Comparison of ENCODE assay signal across 8 mouse cellular contexts in the genomic region with DNA sequence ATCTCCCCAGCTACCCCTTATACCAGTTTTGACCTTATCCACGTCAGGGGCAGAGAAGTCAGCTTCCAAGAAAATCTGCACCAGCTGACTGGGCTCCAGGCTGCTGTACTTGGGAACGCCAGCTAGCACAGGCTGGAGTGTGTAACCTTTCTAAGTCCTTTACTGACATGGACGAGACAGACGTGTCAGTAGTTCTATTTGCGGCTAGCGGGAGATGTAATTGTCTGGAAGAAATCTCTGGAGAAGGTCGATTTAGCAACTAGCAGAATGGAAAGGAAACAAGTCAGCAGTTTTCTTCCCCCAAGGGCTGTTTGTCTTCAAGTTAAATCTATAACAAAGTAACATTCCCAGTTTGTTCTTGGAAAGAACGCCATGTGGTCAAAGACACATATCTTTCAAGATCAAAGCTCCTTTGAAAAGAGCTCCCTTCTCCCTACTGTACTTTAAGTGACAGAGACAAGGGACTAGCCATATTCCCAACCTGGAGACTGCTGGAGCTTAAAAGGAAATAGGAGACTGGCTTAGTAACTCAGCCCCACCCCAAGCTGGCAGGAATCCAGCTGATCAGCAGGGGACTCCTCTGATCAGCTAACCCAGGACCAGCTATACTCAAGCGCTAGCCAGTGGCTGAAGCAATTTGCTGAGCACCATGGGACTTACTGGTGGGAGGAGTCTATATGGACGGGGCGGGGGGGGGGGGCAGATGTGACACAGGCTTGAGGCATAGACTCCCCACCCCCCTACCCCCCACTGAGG. TPM values are rescaled to one million over a fixed set of nuclear protein-coding genes. Genes with fewer than 3 reads are reported as not detected.
DNase-seq lines count a peak whose midpoint lies in the region; ATAC-seq and TF ChIP-seq lines count a peak whose summit lies in the region.

No protein-coding gene starts in this region.

- WGBS in heart, embryonic 10.5 days = 6% methylated on average over 11 of the region's 11 CpGs
- 16% methylated on average over 11 of the region's 11 CpGs for WGBS in kidney, postnatal 0 days
- 24% methylated on average over 11 of the region's 11 CpGs for WGBS in neural tube, embryonic 15.5 days

- peak overlapping the region; percentile 62 for H3K27ac ChIP-seq in heart, embryonic 10.5 days
- no peak overlapping the region for H3K27ac ChIP-seq in kidney, postnatal 0 days
- H3K27ac ChIP-seq in neural tube, embryonic 15.5 days (replicated peaks) = 0 out of 2 replicates have a peak overlapping the region, but pooled peaks have one; percentile 48

- no peak overlapping the region for H3K9ac ChIP-seq in kidney, postnatal 0 days (ENCODE audit: low read depth, low read length)
- no peak overlapping the region for H3K9ac ChIP-seq in neural tube, embryonic 15.5 days (replicated peaks)

- H3K9me3 ChIP-seq in heart, embryonic 10.5 days = no peaks in the 10 kb centered on the region
- no peaks in the 10 kb centered on the region for H3K9me3 ChIP-seq in kidney, postnatal 0 days (replicated peaks; ENCODE audit: low read length)
- no peaks in the 10 kb centered on the region for H3K9me3 ChIP-seq in neural tube, embryonic 15.5 days (replicated peaks)

- peak; percentile 23 to 62 for DNase-seq in adrenal gland, postnatal 36 days
- DNase-seq in adrenal gland, postnatal 4 days (ENCODE audit: low spot score in 2 of 2) = no peak
- DNase-seq in WW6 (ENCODE audit: low read depth, low spot score) = peak; percentile 33
- no peak for DNase-seq in heart, embryonic 10.5 days (ENCODE audit: low spot score)
- peak; percentile 73 for DNase-seq in kidney, postnatal 0 days (ENCODE audit: low spot score)
- no peak for DNase-seq in left cerebral cortex, postnatal 36 days (ENCODE audit: low spot score in 2 of 2)

- H3K36me3 ChIP-seq in heart, embryonic 10.5 days = no peaks in the 10 kb centered on the region
- H3K36me3 ChIP-seq in kidney, postnatal 0 days (ENCODE audit: insufficient read depth, low read length) = no peaks in the 10 kb centered on the region
- H3K36me3 ChIP-seq in neural tube, embryonic 15.5 days = no peaks in the 10 kb centered on the region

- peaks cover 46% of the 10 kb centered on the region for H3K4me1 ChIP-seq in heart, embryonic 10.5 days
- peaks cover 8% of the 10 kb centered on the region; the same call in 1 of the 2 replicates for H3K4me1 ChIP-seq in kidney, postnatal 0 days (replicated peaks; ENCODE audit: insufficient read depth, low read length)
- peaks cover 31% of the 10 kb centered on the region for H3K4me1 ChIP-seq in neural tube, embryonic 15.5 days

- 0 out of 2 replicates have a peak overlapping the region, but pooled peaks have one; percentile 2 for H3K4me2 ChIP-seq in kidney, postnatal 0 days (ENCODE audit: low read length)
- no peak overlapping the region for H3K4me2 ChIP-seq in neural tube, embryonic 15.5 days

- TF ChIP-seq CTCF in kidney, postnatal 0 days (IDR thresholded peaks at IDR 0.05; ENCODE audit: low read depth) = no peak

- intact Hi-C loops in left cerebral cortex, postnatal 36 days (cut with DNase I) = no loop called here

- ATAC-seq in kidney, postnatal 0 days (replicated peaks; ENCODE audit: low FRiP score, low read depth) = peak; percentile 46; the same call in 1 of the 2 replicates
- ATAC-seq in neural tube, embryonic 15.5 days (ENCODE audit: low FRiP score) = peak; percentile 39; the same call in 1 of the 2 replicates
- ATAC-seq in megakaryocyte, adult 5-6 weeks (ENCODE audit: poor library complexity, severe bottlenecking) = no peak

- no peak overlapping the region for H3K4me3 ChIP-seq in heart, embryonic 10.5 days
- no peak overlapping the region for H3K4me3 ChIP-seq in kidney, postnatal 0 days (replicated peaks; ENCODE audit: low read depth, low read length)
- H3K4me3 ChIP-seq in neural tube, embryonic 15.5 days (replicated peaks) = no peak overlapping the region

- peaks cover 59% of the 10 kb centered on the region for H3K27me3 ChIP-seq in heart, embryonic 10.5 days (ENCODE audit: insufficient read depth, poor library complexity, severe bottlenecking)
- no peaks in the 10 kb centered on the region for H3K27me3 ChIP-seq in kidney, postnatal 0 days (ENCODE audit: insufficient read depth, low read length)
- H3K27me3 ChIP-seq in neural tube, embryonic 15.5 days (replicated peaks) = no peaks in the 10 kb centered on the region

RNA-seq across cellular contexts. Expression of a gene that starts 44.8 kb away (rescaled TPM):
- 10 to 100 TPM in 1 of 2 experiments, 1 to 10 TPM in 1; 2.8 to 15.7 TPM for total RNA-seq in adrenal gland, postnatal 36 days (2021)
- 10 to 100 TPM; 41.5 to 47.1 TPM for total RNA-seq in adrenal gland, postnatal 4 days (2021)
- polyA plus RNA-seq in heart, embryonic 10.5 days (2016; fragmentation: Nextera tagmentation; extraction: Ambion mirVana) = 1.2 and 2.0 TPM in 2 replicates
- polyA plus RNA-seq in kidney, postnatal 0 days (2015; fragmentation: Nextera tagmentation; extraction: Ambion mirVana) = 3.3 and 4.0 TPM in 2 replicates
- polyA plus RNA-seq in neural tube, embryonic 15.5 days (2015; fragmentation: Nextera tagmentation; extraction: Ambion mirVana) = 6.5 and 7.0 TPM in 2 replicates
- total RNA-seq in left cerebral cortex, postnatal 36 days (2021) = 1 to 10 TPM; 4.1 to 4.6 TPM
- 0.09 and 0.32 TPM in 2 replicates for total RNA-seq in megakaryocyte, adult 5-6 weeks (2015)
- total RNA-seq in megakaryocyte, adult 5-6 weeks (2017) = 0.65 and 0.73 TPM in 2 replicates

Comparison
In these comparisons a context has a peak if more than half of its experiments do, and no peak if none do; other contexts are left out.
1. DNase-seq: peak in adrenal gland, postnatal 36 days (2 of 2), WW6 (single experiment) and kidney, postnatal 0 days (single experiment); none in adrenal gland, postnatal 4 days (0 of 2), heart, embryonic 10.5 days (single experiment) and left cerebral cortex, postnatal 36 days (0 of 2).